Mouse (Mus musculus) testis, adult 2 months (tissue): Measurements from ENCODE around the gene Clec11a. TPM values are rescaled to one million over a fixed set of nuclear protein-coding genes. Genes with fewer than 3 reads are reported as not detected.
"Not testable (repeated sequence)": the region's sequence is repeated elsewhere in the genome, so short reads cannot be mapped to it uniquely, and the experiment has no call there.

Experiments used
- H3K27ac ChIP-seq: fragments of 200-500 bp; 2 replicates; pipeline ENCODE4 v1.5.1; 2012; ENCODE audit warnings: low read depth, low read length; ENCODE audit not compliant: control insufficient read depth, insufficient read depth
- H3K27me3 ChIP-seq: fragments of 200-500 bp; 2 replicates; pipeline ENCODE4 v1.6.1; 2012; ENCODE audit warnings: mild to moderate bottlenecking, low read length, moderate library complexity; ENCODE audit not compliant: control insufficient read depth, insufficient read depth
- H3K36me3 ChIP-seq: fragments of 200-500 bp; 2 replicates; pipeline ENCODE4 v1.6.1; 2012; ENCODE audit warnings: mild to moderate bottlenecking, low read length; ENCODE audit not compliant: control insufficient read depth, insufficient read depth
- H3K4me1 ChIP-seq: fragments of 200-500 bp; 2 replicates; pipeline ENCODE4 v1.6.1; 2012; ENCODE audit warnings: low read length; ENCODE audit not compliant: control insufficient read depth, insufficient read depth
- H3K4me3 ChIP-seq: fragments of 200-500 bp; 2 replicates; pipeline ENCODE4 v1.5.1; 2012; ENCODE audit warnings: low read depth, mild to moderate bottlenecking, low read length, moderate library complexity, mixed read lengths; ENCODE audit not compliant: control insufficient read depth
- CTCF ChIP-seq: fragments of 200-500 bp; IDR thresholded peaks from 2 replicates; pipeline ENCODE4 v1.5.1; 2012; ENCODE audit warnings: low read depth, mild to moderate bottlenecking, inconsistent platforms, low read length, moderate library complexity; ENCODE audit not compliant: control insufficient read depth, insufficient read depth, insufficient replicate concordance
- POLR2A ChIP-seq: fragments of 200-500 bp; IDR thresholded peaks from 2 replicates; pipeline ENCODE4 v1.6.1; 2012; ENCODE audit warnings: low read depth, mild to moderate bottlenecking, inconsistent platforms, low read length, moderate library complexity; ENCODE audit not compliant: control insufficient read depth
- polyA plus RNA-seq: library from polyadenylated mRNA; depleted of rRNA; stranded (reverse); fragments of >200 nt; gene quantifications from 2 replicates; pipeline ENCODE4 v1.2.3, GENCODE M21; 2012

Clec11a gene
- polyA plus RNA-seq, 1 experiment = 1.7 TPM

DNA sequence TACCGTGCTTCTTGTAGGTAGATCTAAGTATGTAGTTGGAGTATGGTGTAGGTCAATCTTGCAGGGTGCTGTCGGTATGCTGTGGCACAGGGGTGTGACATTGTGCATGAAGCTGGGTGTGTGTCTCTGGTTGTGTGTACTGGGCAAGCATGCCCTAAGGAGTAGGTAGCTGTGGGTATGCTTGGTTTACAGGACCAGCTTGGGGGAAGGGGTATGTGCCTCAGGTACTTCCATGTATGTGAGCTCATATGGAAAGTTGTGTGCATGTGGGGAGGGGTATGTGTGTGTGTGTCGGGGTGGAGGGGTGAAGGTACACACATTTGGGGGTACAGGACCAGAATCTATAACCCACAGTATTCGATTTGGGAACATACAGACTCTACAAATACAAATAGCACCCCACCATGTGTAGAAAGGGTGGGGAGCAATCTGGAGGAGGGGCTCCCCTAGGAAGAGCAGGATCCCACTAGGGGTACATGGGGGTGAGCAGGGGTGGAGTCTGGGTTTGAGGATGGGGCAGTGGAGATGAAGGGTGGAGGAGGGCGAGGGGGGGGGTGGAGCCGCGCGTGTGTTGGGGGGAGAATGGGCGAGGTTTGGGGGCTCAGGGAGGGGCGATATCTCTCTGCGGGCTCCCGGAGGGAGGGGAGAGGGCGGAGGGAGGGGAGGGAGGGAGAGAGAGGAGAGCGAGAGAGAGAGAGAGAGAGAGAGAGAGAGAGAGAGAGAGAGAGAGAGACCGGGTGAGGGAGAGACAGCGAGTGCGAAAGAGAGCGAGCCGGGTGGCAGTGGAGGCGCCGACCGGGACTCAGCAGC lies 3.0 kb upstream of the Clec11a start, which contains the start of gene Shank1:
Shank1 (plus strand) TSS at position 779 of the 810 bp plus-strand sequence.
- no peaks in the 10 kb centered on the region for H3K36me3 ChIP-seq
- peak within 1 kb of the TSS; percentile 64 for H3K4me3 ChIP-seq
- no peak within 1 kb of the TSS for H3K27ac ChIP-seq
- TF ChIP-seq POLR2A (no peak), CTCF (no peak)
- peaks cover 29% of the 10 kb centered on the region for H3K4me1 ChIP-seq
- no peaks in the 10 kb centered on the region; the same call in none of the 2 replicates for H3K27me3 ChIP-seq

DNA sequence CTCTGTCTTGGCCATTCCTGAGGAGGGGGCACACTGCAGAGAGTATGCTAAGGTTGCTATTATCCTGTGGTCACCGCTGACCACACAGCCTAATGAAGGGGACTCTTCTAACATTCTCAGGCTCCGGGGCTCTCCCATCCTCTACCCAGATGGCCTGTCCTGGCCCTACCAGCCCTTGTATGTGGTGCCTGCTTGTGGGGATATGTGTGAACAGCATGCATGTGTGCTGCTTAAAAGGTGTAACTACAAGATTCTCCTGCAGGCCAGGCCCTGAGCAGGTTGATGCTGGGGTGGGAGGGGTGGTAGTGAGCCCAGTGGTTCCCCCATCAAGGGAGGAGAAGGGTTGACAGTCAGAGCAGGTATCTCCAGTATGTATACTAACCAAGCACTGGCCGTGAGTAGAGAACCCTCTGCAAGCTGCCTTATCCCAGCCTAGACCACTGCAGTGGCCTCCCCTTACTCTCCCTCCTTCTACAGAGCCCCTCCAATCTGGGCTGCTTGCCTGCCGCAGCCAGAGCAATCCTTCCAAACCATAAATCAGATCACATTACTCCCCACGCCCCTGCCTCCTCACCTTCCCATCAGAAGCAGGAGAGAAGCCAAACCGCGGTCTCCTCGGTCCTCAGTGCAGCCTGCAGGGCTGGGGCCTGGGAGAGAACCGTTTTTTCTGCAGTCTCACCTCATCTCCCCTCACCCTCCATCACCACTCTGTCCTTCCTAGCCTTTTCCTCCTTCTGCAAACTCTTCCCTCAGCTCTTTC lies 739 bp upstream of the Clec11a start:
- no peak overlapping the region for H3K4me3 ChIP-seq
- peaks cover 30% of the 10 kb centered on the region for H3K4me1 ChIP-seq
- TF ChIP-seq CTCF = no peak
- TF ChIP-seq POLR2A = no peak
- no peaks in the 10 kb centered on the region for H3K36me3 ChIP-seq
- no peak overlapping the region for H3K27ac ChIP-seq
- no peaks in the 10 kb centered on the region; the same call in none of the 2 replicates for H3K27me3 ChIP-seq

DNA sequence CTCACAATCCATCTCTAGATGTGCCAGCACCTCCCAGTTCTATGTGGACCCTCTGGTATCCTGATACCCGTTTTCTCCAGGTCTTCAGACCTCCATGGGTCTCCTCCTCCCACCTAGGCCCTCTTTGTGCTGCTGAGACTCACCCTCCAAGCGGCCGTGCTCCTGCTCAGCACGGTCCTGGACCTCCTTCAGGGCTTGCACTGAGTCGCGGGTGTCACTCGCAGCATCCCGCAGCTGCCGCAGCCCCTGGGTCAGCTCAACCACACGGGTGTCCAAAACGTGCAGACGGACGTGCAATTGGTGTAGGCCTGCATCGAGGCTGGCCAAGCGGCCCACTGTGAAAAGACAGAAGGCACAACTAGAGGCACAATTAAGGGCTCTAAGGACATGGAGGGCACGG lies 1.0 kb downstream of the Clec11a start:
- TF ChIP-seq CTCF = no peak
- TF ChIP-seq POLR2A = no peak
- no peaks in the 10 kb centered on the region for H3K36me3 ChIP-seq
- no peak overlapping the region; the same call in 1 of the 2 replicates for H3K27ac ChIP-seq
- no peaks in the 10 kb centered on the region; the same call in none of the 2 replicates for H3K27me3 ChIP-seq
- peaks cover 21% of the 10 kb centered on the region for H3K4me1 ChIP-seq
- H3K4me3 ChIP-seq = peak overlapping the region; percentile 88

DNA sequence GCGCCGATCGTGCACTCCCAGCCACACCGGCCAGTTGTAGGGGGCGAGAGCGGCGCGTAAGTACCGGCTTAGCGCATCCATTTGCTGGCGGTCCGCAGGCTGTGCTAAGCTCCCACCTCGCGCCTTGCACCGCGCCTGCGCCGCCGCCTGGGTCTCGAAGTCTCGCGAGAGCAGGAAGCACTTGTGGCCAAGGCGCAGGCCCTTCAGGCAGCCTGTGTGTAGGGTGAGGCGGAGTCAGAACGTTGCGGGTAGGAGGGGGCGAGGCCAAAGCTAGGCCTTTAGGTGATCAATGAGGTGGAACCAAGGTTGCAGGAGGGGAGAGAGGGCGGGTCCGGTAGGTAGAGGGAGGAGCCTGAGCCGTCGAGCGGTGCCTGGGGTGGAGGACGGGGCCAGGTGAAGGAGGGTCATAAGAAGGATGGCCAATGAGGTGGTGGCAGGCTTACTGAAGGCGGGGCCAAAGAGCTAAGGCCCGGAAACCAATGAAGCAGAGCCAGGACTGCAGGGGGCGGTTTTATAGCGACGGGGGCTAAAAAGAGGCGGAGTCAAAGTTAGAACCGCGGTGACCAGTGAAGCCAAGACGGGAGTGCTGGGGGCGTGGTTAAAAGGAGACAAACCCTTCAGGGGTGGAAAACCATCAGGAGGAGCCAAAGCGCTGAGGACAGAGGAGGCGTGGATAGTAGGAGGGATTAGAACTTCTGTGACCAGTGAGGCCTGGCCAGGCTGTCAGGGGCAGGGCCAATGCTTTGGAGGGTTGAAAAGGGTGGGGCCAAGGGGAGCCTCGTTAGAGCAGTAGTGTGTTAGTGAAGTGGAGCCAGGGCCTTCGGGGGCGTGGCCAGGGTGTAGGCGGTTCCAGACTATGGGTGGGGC lies 1.7 kb downstream of the Clec11a start:
- no peaks in the 10 kb centered on the region for H3K27me3 ChIP-seq
- peaks cover 14% of the 10 kb centered on the region for H3K4me1 ChIP-seq
- no peaks in the 10 kb centered on the region for H3K36me3 ChIP-seq
- peak overlapping the region; percentile 88 for H3K4me3 ChIP-seq
- TF ChIP-seq POLR2A (peak; percentile 96), CTCF (no peak)
- peak overlapping the region; percentile 87 for H3K27ac ChIP-seq

DNA sequence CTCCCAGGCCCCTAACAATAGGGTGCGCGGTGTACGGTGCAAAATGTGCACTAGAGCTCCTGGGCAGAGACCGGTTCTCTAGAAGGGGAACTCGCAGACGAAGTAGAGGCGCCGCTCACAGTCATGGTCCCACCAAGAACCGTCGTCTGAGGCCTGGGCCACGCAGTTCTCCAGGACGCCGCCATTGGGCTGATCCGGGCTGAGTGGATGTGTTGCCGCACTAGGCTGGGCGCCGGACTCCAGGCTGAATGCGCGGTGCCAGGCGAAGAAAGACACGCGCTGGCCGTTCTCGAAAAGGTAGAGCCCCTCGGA lies 2.3 kb downstream of the Clec11a start:
- H3K27ac ChIP-seq = peak overlapping the region; percentile 87
- no peak for TF ChIP-seq CTCF
- no peak for TF ChIP-seq POLR2A
- H3K4me1 ChIP-seq = peaks cover 14% of the 10 kb centered on the region
- no peaks in the 10 kb centered on the region for H3K36me3 ChIP-seq
- no peaks in the 10 kb centered on the region for H3K27me3 ChIP-seq
- H3K4me3 ChIP-seq = peak overlapping the region; percentile 88

DNA sequence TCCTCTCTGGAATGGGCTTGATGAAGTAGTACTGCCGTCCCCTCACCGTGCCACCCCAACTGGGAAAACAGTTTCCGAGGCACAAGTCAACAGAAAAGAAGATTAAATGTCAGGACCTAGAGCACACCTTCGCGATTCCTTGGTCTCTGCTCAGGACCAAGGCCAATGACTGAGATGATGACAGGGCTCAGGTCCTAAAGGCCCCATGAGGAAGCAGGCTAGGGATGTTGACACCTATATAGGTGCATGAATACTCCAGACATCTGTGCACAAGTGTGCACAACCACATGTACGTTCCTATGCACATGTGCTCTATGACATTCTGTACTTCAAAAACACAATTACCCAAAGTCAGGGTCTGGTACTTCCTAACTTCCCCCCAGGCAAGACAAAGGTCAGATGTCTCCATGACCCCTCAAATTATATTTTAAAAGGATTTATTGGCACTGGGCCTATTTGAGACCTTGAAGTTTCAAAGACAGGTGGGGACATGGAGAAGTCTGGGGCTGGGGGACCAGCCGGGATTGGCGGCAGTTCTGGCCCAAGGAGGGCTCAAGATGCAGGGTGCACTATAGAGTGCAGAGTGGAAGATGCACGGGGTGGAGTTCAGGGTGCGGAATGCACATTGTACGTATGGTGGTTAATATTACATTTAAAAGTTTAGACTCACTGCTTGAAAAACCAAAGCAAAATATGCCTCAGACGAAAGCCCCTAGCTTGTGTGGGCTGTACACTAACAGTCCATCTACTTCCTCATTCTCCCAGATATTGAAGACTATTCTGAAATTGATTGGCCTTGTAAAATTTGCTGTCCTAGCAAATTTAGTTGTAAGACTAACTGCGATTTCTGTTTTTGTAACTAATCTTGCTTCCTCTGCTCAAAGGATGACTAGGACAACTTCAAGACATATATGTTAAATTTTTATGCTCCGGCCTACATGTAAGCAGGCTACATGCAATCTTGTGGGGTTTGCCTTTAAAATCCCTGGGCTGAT lies 3.1 kb downstream of the Clec11a start:
- no peak overlapping the region; the same call in 1 of the 2 replicates for H3K4me3 ChIP-seq
- TF ChIP-seq POLR2A = no peak
- H3K36me3 ChIP-seq = no peaks in the 10 kb centered on the region
- no peaks in the 10 kb centered on the region for H3K27me3 ChIP-seq
- H3K27ac ChIP-seq = no peak overlapping the region
- H3K4me1 ChIP-seq = peaks cover 14% of the 10 kb centered on the region

DNA sequence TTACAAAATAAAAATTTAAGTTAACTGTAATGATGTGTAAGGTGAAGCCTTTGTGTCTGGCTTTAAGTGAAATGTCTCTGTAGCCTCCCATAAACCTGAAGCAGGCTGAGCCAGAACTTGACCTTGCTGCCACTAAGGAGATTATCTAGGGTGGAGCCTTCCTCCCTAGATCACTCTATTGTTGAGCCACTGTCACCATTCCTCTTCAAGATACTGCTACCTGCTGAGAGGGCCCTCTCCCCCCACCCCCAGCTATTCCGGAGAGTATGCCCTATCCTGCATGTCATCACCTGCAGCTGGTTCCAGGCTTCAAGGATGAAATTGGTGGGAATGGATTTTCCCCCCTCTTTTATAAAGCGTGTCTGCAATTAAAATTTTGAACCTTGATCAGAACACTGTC lies 9.2 kb downstream of the Clec11a start:
- not testable (repeated sequence) for H3K36me3 ChIP-seq, H3K4me3 ChIP-seq, H3K4me1 ChIP-seq, H3K27ac ChIP-seq, H3K27me3 ChIP-seq
